ENCODE assay signal across 8 mouse cellular contexts in the genomic region with DNA sequence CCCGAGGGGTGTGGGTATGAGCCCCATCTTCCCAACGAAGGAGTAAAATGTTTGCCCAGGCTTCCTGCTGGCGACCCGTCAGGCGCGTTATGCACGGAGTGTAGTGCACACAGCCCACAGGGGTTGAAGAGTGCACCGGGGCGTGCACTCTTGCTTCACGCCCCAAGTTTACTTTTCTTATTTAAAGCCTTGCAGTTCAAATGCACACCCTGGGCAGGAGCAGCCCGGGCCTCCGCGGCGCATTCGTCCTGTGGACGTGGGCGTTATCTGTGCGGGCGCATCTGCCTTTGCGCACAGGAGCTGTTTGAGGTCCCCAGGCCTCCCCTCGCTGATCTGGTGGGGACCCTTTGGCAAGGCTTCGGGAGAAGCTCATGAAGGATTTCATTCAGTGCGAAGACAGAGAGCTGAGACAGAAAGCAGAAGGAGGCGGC. TPM values are rescaled to one million over a fixed set of nuclear protein-coding genes. Genes with fewer than 3 reads are reported as not detected.
DNase-seq lines count a peak whose midpoint lies in the region; ATAC-seq lines count a peak whose summit lies in the region.

No protein-coding gene starts in this region.

- ATAC-seq in embryonic facial prominence, embryonic 15.5 days (ENCODE audit: insufficient number of reproducible peaks, low FRiP score, low TSS enrichment, low read depth), result no peak; the same call in 1 of the 2 replicates
- ATAC-seq in liver, embryonic 16.5 days (ENCODE audit: low read depth), result no peak
- ATAC-seq in erythroid progenitor cell, adult 5-6 weeks (replicated peaks; ENCODE audit: low FRiP score, poor library complexity, severe bottlenecking), result no peak

- peak; percentile 78 for DNase-seq in heart, adult 11 months
- DNase-seq in heart, adult 18-20 months, result no peak
- DNase-seq in B cell, adult 2 months, result peak; percentile 31 to 43
- DNase-seq in left cerebral cortex, postnatal 25 days (ENCODE audit: low spot score in 2 of 2), result no peak
- DNase-seq in ovary, adult 18-20 months (ENCODE audit: low spot score), result no peak

- H3K4me3 ChIP-seq in embryonic facial prominence, embryonic 15.5 days (replicated peaks), result peak overlapping the region; percentile 39
- H3K4me3 ChIP-seq in liver, embryonic 16.5 days (ENCODE audit: low read depth, low read length), result no peak overlapping the region

- no peaks in the 10 kb centered on the region for H3K36me3 ChIP-seq in embryonic facial prominence, embryonic 15.5 days
- H3K36me3 ChIP-seq in liver, embryonic 16.5 days (ENCODE audit: control insufficient read depth, insufficient read depth), result no peaks in the 10 kb centered on the region

- H3K27ac ChIP-seq in embryonic facial prominence, embryonic 15.5 days (replicated peaks), result no peak overlapping the region
- H3K27ac ChIP-seq in liver, embryonic 16.5 days (ENCODE audit: low read length), result no peak overlapping the region

- H3K4me2 ChIP-seq in embryonic facial prominence, embryonic 15.5 days (replicated peaks), result peak overlapping the region; percentile 56
- 0 out of 2 replicates have a peak overlapping the region, but pooled peaks have one; percentile 5 for H3K4me2 ChIP-seq in liver, embryonic 16.5 days (ENCODE audit: low read depth, low read length)

- intact Hi-C loops in left cerebral cortex, postnatal 25 days (cut with DNase I), result no loop called here

- no peaks in the 10 kb centered on the region for H3K9me3 ChIP-seq in embryonic facial prominence, embryonic 15.5 days (replicated peaks)
- H3K9me3 ChIP-seq in liver, embryonic 16.5 days (replicated peaks; ENCODE audit: control insufficient read depth, low read length), result no peaks in the 10 kb centered on the region

- peaks cover 16% of the 10 kb centered on the region for H3K4me1 ChIP-seq in embryonic facial prominence, embryonic 15.5 days
- H3K4me1 ChIP-seq in liver, embryonic 16.5 days (ENCODE audit: control insufficient read depth, low read depth, low read length), result no peaks in the 10 kb centered on the region

- peaks cover 59% of the 10 kb centered on the region for H3K27me3 ChIP-seq in embryonic facial prominence, embryonic 15.5 days
- peaks cover 49% of the 10 kb centered on the region for H3K27me3 ChIP-seq in liver, embryonic 16.5 days (ENCODE audit: control insufficient read depth, insufficient read depth, low read depth, low read length)

- WGBS in embryonic facial prominence, embryonic 15.5 days, result under 1% methylated on average over 24 of the region's 24 CpGs
- WGBS in liver, embryonic 16.5 days (ENCODE audit: insufficient replicate concordance), result 1% methylated on average over 24 of the region's 24 CpGs

- H3K9ac ChIP-seq in embryonic facial prominence, embryonic 15.5 days, result no peak overlapping the region
- no peak overlapping the region for H3K9ac ChIP-seq in liver, embryonic 16.5 days (ENCODE audit: low read depth, low read length)

RNA-seq across cellular contexts. Expression of a gene that starts 0.8 kb away (rescaled TPM):
- total RNA-seq in heart, adult 18-20 months (2021), result not detected
- polyA plus RNA-seq in embryonic facial prominence, embryonic 15.5 days (2015; fragmentation: Nextera tagmentation; extraction: Ambion mirVana), result 0.62 and 0.71 TPM in 2 replicates
- polyA plus RNA-seq in liver, embryonic 16.5 days (2015; fragmentation: Nextera tagmentation; extraction: Ambion mirVana), result 0.12 TPM in 1 of 2 replicates, not detected in the other
- total RNA-seq in left cerebral cortex, postnatal 25 days (2021), result not detected
- not detected in 2 replicates for total RNA-seq in erythroid progenitor cell, adult 5-6 weeks (2015; ENCODE audit: low replicate concordance)
- not detected in 2 replicates for total RNA-seq in erythroid progenitor cell, adult 5-6 weeks (2017; ENCODE audit: low replicate concordance)

RNA-seq across cellular contexts. Expression of a gene that starts 0.8 kb away (rescaled TPM):
- under 1 TPM in 1 of 2 experiments, not detected in 1; 0.39 TPM for total RNA-seq in heart, adult 18-20 months (2021)
- 5.1 and 5.6 TPM in 2 replicates for polyA plus RNA-seq in embryonic facial prominence, embryonic 15.5 days (2015; fragmentation: Nextera tagmentation; extraction: Ambion mirVana)
- polyA plus RNA-seq in liver, embryonic 16.5 days (2015; fragmentation: Nextera tagmentation; extraction: Ambion mirVana), result 1.7 and 2.4 TPM in 2 replicates
- not detected for total RNA-seq in left cerebral cortex, postnatal 25 days (2021)
- total RNA-seq in erythroid progenitor cell, adult 5-6 weeks (2015; ENCODE audit: low replicate concordance), result not detected in 2 replicates
- total RNA-seq in erythroid progenitor cell, adult 5-6 weeks (2017; ENCODE audit: low replicate concordance), result not detected in 2 replicates

RNA-seq across cellular contexts. Expression of a gene that starts 10.1 kb away (rescaled TPM):
- 1 to 10 TPM; 1.1 to 1.2 TPM for total RNA-seq in heart, adult 18-20 months (2021)
- polyA plus RNA-seq in embryonic facial prominence, embryonic 15.5 days (2015; fragmentation: Nextera tagmentation; extraction: Ambion mirVana), result 11.8 and 15.8 TPM in 2 replicates
- 3.1 and 3.5 TPM in 2 replicates for polyA plus RNA-seq in liver, embryonic 16.5 days (2015; fragmentation: Nextera tagmentation; extraction: Ambion mirVana)
- total RNA-seq in left cerebral cortex, postnatal 25 days (2021), result under 1 TPM in 1 of 2 experiments, not detected in 1; 0.92 TPM
- total RNA-seq in erythroid progenitor cell, adult 5-6 weeks (2015; ENCODE audit: low replicate concordance), result 2.5 TPM in 1 of 2 replicates, not detected in the other
- 2.9 and 3.0 TPM in 2 replicates for total RNA-seq in erythroid progenitor cell, adult 5-6 weeks (2017; ENCODE audit: low replicate concordance)

Comparison
In these comparisons a context has a peak if more than half of its experiments do, and no peak if none do; other contexts are left out.
1. DNase-seq: peak in heart, adult 11 months (single experiment) and B cell, adult 2 months (2 of 2); none in heart, adult 18-20 months (0 of 2), left cerebral cortex, postnatal 25 days (0 of 2) and ovary, adult 18-20 months (single experiment).